Mouse (Mus musculus) bone marrow, adult 2 months (tissue): Measurements from ENCODE around the gene Snrnp200.

Source experiments
- CTCF ChIP-seq: fragments of 200-500 bp; IDR thresholded peaks from 2 replicates; pipeline ENCODE4 v1.5.1; 2011; ENCODE audit warnings: low read length, control low read depth; ENCODE audit not compliant: control insufficient read depth, insufficient read depth
- POLR2A ChIP-seq: fragments of 200-500 bp; IDR thresholded peaks from 2 replicates; pipeline ENCODE4 v1.6.1; 2011; ENCODE audit warnings: low read depth, mild to moderate bottlenecking, control low read depth, low read length, borderline replicate concordance; ENCODE audit not compliant: control insufficient read depth

GRCm38 (mm10) chr2:127270300-127271041, 62.3 kb downstream of the Snrnp200 start:
- TF ChIP-seq CTCF (no peak), POLR2A (peak; percentile 59; the same call in 1 of the 2 replicates)
